Mouse (Mus musculus): ENCODE data around the gene Aldh18a1.

The Aldh18a1 gene

GRCm38 (mm10) chr19:40523431-40524005, 64.7 kb downstream of the Aldh18a1 start:
- no peak for DNase-seq

DNA sequence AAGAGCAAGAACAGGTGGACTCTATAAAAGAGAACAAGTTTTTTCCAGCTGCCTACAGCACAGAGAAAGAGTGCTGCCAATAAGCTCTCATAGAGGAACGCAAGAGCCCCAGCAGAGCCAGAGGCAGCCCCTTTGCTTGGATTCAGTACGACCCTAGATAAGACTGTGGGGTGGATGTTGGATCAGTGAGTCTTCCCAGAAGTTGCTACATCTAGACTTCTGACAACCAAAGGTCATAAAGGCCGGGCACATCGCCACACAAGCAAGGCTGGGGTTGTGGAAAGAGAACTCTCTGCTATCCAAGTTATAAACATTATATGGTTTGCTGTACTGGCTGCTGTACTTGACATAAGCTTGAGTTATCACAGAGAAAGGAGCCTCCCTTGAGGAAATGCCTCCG, 67.9 kb downstream of the Aldh18a1 start:
- DNase-seq: no peak

- DNase-seq: no peak
Observed at GRCm38 (mm10) chr19:40518706-40519105, 69.6 kb downstream of the Aldh18a1 start.

GRCm38 (mm10) chr19:40515596-40515995, 72.7 kb downstream of the Aldh18a1 start:
- no peak for DNase-seq

- no peak for DNase-seq
Observed at GRCm38 (mm10) chr19:40514376-40514775, 73.9 kb downstream of the Aldh18a1 start.

- DNase-seq: peak; percentile 98
Observed at GRCm38 (mm10) chr19:40513632-40514078, 74.6 kb downstream of the Aldh18a1 start, which contains the start of gene Sorbs1. Sorbs1 (minus strand) TSS chr19:40513779.

- DNase-seq: peak; percentile 53
Observed at GRCm38 (mm10) chr19:40512500-40513421, 75.5 kb downstream of the Aldh18a1 start.

GRCm38 (mm10) chr19:40511679-40512309, 76.5 kb downstream of the Aldh18a1 start:
- DNase-seq: no peak

DNA sequence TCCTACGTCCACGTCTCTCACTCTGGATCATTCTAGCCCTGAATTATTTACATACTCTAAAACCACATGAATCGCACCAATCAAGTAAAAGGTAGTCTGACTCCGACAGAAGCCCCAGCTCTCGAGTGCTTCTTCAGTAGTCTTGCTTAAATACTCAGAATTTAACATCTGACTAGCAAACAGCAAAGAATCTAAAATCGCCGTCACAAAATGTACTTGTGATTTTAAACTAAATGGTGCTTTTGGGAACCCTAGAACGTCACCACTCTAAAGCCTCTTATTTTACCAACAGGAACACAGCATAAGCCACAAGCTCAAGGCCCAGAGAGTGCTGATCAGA, 77.2 kb downstream of the Aldh18a1 start:
- no peak for DNase-seq

- no peak for DNase-seq
Observed at GRCm38 (mm10) chr19:40510387-40511099, 77.7 kb downstream of the Aldh18a1 start.

GRCm38 (mm10) chr19:40509274-40509673, 79.0 kb downstream of the Aldh18a1 start:
- no peak for DNase-seq

DNA sequence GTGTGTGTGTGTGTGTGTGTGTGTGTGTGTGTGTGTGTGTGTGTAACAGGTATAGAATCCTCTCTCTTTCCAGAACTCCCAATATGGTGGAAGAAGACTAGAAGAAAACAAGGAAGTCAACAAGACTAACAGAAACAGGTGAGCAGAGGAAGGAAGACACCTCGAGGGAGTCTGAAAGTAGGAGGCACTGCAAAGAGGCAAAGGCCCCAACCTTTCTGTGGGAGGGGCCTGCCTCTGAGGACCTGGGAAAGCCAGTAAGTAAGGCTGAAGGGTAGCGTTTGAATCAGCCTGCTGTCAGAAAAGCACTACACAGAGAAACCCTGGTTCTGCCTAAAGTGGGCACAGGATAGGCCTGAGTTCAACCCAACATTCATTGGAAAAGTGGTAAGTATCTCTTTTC, 79.4 kb downstream of the Aldh18a1 start:
- DNase-seq: no peak

GRCm38 (mm10) chr19:40506965-40507364, 81.3 kb downstream of the Aldh18a1 start:
- DNase-seq: no peak

DNA sequence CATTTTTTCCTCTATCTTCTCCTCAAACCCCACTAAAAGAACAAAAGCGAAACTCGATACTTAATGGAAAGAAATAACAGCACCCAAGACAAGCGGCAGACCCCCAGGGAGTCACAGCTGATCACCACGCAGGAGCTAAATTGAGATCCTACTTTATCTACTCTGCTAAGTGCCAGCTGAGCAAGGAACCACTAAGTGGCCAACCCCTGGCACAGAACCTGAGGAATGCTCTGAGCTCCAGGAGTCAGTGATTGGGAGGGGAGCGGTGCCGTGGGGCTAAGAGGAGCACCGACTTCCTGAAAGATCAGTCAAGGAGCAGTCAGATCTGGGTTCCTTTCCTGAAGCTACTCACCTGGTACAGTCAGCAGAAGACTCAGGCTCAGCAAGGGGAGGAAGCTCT, 83.9 kb downstream of the Aldh18a1 start:
- no peak for DNase-seq
